Mouse (Mus musculus) megakaryocyte-erythroid progenitor cell, adult 5 weeks (primary cell): Measurements from ENCODE around the gene Wdr17. TPM values are rescaled to one million over a fixed set of nuclear protein-coding genes. Genes with fewer than 3 reads are reported as not detected.

Experiments
- polyA plus RNA-seq: library from polyadenylated mRNA; stranded (reverse); fragments of >175 nt; gene quantifications from 2 replicates; pipeline ENCODE4 v1.2.3, GENCODE M21; 2012

Gene Wdr17
- polyA plus RNA-seq: not detected in 2 replicates

DNA sequence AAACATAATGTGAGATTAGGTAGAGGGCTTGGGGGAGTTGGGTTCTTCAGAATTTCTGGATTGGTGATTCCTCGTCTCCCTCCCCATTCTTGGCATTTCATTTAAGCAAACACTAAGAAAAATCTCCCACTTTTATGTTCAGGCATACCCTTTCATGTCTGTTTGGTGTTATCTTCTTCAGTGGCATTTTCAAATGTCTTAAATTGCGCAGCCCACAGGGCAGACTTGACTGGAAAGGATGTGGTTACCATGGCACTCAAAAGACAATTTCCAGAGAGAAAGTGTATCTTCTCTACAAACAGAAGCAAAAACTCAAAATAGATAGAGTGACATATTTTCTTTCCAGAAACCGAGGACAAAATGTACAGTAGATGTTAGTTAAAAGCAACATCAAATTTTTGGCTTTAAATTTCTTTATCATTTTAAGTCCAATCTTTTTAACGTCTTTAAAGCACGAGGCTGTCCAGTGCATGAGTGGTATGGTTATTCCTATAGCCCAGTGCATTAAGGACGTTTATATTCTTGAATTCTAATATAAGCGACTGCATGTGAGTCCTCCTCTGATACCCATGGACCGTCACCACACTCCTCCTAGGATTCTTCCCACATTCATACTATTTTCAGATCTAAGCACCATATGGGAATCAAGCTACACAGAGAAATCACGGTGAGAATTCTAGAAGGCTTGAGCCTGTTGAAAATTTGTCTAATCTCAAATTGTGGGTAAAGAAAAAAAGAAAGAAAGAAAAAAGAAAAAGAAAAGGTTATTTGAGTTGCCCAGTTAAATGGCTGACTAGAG lies at the start of gene Wdr17:
Gene Wdr17, minus strand, starts transcription at position 198 of the 799 bp plus-strand sequence.

DNA sequence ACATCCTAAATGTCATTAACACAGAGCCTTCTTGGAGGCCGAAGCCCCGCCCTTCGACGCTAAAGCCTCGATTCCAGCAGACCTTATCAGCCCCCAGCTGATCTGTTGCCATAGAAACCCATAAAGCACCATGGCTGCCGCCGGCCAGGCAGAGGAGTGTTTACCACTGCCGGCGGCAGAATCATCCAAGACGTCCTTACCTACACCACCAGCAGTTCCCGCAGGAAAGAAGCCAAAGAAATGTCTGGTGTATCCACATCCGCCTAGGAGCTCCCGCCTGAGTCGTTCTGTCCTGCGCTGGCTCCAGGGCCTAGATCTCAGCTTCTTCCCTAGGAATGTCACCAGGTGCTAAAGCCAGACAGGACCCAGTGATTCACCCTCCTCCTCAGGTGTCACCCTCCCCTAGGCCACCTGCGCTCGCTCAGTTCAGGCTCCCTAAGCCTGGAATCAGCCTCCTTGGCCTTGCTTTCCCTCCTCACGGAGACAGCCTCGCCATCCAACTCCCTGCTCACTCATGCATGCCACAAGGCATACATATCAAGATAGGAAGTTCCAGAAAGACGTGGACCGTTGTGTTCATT lies 286.2 kb downstream of the Wdr17 start, which contains the start of gene Spata4:
Gene Spata4, plus strand, starts transcription at position 111 of the 581 bp plus-strand sequence.

Other genes with a start within 250 kb of the Wdr17 start
- not detected in 2 replicates for gene Gpm6a, start 67.7 kb upstream of the Wdr17 start, polyA plus RNA-seq